Mouse (Mus musculus) CD4-positive, CD25-positive, alpha-beta regulatory T cell, adult 4 months (primary cell): ENCODE data around the gene Lamb1. TPM values are rescaled to one million over a fixed set of nuclear protein-coding genes. Genes with fewer than 3 reads are reported as not detected.

Experiments used
- ATAC-seq: one replicate; pipeline ENCODE4 v1.8.0; 2017
- polyA plus RNA-seq, 2 experiments: library from polyadenylated mRNA; unstranded; fragments of 100-300 nt; shearing (Covaris generic); gene quantifications; one replicate each; pipeline ENCODE4 v1.2.1; 2017

Gene Lamb1
- polyA plus RNA-seq, 2 experiments from 2014 or later = not detected

DNA sequence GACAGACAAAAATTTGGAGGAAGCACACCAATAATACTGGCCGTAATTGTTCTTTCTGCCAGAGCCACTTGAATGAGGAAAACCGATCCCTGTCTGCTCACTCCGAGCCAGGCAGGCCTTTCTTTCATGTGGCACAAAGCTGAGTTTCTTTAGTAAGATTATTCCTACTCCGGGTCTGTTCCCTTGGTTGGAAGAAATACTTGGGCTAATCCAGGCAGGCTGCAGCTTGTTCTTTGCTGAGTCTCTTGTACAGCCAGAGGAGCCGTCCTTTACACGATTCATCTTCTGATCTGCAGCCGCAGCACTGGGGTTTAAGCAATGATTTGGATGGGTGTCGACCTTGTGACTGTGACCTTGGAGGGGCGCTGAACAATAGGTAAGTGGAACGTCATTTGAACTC lies 24.0 kb downstream of the Lamb1 start:
- ATAC-seq = no peak

- no peak for ATAC-seq
These were observed 25.9 kb downstream of the Lamb1 start for GRCm38 (mm10) chr12:31290951-31291350.

DNA sequence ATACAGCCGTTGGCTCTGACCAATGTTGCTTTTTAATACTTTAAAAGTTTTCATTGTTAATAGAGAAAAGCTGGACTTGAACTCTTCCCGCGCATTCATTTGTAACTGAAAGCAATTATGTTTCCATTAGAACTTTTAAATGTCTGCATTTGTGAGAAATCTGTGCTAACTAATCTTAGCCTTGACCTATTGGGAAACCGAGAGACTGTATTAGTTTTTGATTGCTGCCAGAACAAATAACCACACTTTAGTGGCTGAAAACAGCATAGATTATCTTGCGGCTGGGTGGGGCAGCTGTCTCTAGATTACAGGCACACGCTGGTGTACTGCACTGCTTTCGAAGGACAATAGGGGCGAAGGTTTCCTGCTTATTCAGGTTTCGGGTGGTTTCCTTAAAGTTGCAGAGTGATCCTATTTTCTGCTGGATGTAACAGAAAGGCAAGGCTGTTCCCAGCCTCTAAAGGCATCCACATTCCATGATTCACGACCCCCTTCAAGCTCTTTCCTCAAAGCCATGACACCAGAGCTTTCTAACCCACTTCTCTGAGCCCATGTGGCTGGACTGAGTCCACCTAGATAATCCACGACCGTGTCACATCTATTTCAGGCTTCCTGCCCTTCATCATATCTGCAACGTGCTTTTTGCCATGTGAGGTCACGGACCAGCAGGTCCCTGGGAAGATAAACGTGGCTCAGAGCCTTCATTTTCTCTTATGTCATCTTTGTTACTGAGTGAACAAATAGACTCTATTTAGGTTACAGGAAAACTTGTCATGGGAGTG lies 28.5 kb downstream of the Lamb1 start:
- no peak for ATAC-seq

DNA sequence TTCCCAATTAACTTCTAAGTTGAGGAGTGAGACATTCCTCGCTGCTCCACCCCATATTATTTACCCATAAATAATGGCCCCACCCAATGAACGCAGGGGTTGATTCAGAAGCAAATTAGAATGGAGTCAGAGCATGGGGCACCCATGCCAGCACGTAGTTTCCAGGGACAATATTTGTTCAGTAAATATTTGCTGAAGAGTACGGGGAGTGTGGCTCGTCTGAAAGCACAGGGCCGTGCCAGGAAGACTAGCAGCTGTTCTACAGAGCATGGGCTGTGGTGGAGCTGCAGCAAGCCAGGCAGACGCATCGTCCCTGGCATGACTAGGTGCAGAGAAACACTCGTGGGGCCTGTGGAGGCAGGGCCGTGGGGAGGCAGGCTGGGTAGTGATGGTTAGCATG lies 29.5 kb downstream of the Lamb1 start:
- ATAC-seq = no peak

- ATAC-seq = no peak
These were observed 30.0 kb downstream of the Lamb1 start for GRCm38 (mm10) chr12:31294996-31295395.

- no peak for ATAC-seq
These were observed 30.5 kb downstream of the Lamb1 start for GRCm38 (mm10) chr12:31295505-31295904.

- no peak for ATAC-seq
These were observed 31.1 kb downstream of the Lamb1 start for GRCm38 (mm10) chr12:31296097-31296496.

GRCm38 (mm10) chr12:31298122-31298521 lies 33.1 kb downstream of the Lamb1 start:
- no peak for ATAC-seq

GRCm38 (mm10) chr12:31298530-31298929 lies 33.5 kb downstream of the Lamb1 start:
- no peak for ATAC-seq

- ATAC-seq = no peak
These were observed 34.1 kb downstream of the Lamb1 start for GRCm38 (mm10) chr12:31299126-31299525.

DNA sequence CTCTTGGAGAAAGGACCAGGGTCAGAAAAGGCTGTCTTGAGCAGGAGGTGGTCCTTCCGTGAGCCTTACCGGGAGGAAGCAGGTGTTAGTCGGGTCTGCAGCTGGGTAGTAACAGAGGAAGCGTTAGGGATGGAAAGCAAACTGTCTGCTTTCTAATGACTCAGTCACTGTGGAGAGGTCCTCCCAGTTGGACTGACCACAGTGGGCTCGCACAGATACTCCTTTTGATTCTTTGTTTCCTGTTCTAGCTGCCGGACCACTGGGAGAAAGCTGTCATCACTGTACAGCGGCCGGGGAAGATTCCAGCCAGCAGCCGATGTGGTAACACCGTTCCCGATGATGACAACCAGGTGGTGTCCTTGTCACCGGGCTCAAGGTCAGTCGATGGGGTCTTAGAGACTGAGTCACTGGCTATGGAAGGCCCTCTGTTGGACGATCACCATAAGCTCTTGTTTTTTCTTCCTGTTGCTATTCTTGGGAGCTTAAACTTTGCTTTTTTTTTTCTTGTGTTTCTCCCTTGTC lies 34.7 kb downstream of the Lamb1 start:
- ATAC-seq = no peak

- no peak for ATAC-seq
These were observed 35.2 kb downstream of the Lamb1 start for GRCm38 (mm10) chr12:31300276-31300675.

DNA sequence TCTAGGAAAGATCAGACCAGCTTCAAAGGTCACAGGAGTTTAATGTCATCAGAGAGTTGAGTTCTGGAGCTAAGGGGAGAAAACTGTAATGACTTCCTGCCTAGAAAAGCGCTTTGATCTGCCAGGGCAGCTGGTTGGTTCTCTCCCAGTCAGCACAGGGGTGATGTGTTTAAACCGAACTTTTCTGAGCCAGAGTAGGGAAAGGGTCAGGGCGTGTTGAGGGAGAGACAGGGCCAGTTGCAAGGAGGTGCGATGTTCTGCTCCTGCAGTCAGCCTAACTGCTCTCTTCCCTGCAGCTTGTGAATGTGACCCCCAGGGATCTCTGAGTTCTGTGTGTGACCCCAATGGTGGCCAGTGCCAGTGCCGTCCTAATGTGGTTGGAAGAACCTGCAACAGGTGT lies 37.2 kb downstream of the Lamb1 start:
- ATAC-seq = no peak

DNA sequence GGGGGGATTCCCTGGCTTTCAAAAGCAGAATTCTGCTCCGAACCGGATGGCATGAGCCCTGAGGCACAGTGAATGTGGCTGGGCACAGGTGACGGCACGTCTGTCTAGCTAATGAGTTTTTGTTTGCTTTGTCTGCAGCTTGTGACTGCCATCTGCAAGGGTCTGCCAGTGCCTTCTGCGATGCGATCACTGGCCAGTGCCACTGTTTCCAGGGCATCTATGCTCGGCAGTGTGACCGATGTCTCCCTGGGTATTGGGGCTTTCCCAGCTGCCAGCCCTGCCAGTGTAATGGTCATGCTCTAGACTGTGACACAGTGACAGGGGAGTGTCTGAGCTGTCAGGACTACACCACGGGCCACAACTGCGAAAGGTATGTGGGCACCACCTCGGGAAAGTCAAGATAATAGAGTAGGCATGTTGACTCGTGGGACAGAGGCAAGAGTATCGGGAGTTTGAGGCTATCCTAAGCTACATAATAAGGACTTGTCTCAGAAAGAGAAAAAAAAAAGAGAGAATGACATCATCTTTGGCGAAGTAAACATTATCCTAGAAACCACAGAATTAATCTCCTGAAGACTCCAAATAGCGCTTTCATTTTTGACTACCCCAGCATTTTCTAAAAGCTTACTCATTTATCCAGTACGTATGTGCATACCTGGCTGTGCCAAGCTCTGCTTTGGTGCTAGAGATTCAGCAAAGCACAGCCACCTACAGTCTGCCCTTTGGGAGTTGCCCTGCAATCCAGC lies 37.9 kb downstream of the Lamb1 start:
- no peak for ATAC-seq

GRCm38 (mm10) chr12:31306075-31306675 lies 41.1 kb downstream of the Lamb1 start:
- no peak for ATAC-seq

DNA sequence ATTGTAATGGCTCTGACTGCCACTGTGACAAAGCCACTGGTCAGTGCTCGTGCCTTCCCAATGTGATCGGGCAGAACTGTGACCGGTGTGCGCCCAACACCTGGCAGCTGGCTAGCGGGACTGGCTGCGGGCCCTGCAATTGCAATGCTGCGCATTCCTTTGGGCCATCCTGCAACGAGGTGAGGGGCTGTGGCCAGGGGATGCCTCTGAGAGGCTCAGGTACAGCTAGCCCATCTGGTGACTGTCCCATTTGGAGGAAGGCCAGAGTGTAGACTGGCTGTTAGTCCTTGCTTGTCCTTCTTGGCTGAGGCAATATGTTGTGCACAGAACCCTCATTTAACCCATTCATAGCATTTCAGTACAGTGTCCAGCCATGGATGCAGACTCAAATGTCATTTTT lies 42.0 kb downstream of the Lamb1 start:
- no peak for ATAC-seq

DNA sequence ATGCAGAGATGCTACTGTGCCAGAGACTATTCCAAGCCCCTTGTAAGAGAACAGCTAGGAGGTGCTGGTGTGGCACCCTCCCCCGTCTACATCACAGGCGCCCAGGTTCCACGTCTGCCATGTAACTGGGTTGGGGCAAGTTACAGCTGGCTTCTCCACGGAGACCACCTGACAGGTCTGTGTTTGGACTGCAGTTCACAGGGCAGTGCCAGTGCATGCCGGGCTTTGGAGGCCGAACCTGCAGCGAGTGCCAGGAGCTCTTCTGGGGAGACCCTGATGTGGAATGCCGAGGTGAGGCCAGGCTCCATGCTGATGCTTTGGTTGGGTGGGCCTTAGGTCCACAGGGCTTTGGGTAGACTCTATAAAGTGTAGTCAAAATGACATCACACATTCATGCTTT lies 42.7 kb downstream of the Lamb1 start:
- ATAC-seq = no peak

GRCm38 (mm10) chr12:31310687-31311086 lies 45.7 kb downstream of the Lamb1 start:
- ATAC-seq = no peak

DNA sequence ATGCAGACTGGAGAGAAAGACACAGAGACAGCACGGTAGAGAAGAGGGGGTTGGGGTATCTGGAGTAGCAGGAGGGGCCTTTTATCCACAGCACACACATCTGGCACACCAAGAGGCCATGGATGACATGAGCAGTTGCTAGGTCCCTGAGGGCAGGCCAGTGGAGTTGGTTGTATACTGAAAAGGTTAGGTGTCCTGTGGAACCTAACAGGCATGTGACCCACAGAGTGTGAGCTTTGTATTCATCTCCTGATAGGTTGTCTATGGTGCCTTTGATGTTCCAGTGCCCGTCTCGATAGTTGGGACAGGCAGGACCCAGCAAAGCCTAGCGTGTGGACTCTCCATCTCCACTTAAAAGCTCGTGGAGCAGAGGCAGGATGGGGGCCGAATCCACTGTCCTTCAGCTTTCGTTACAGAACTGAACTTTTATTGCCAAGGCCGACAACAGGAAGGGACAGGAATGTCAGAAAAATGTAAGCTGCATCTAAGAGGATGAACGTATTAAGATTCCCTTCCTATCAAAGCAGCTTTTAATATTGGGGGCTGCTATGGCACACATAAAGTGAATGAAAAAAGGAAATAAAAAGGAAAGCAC lies 46.7 kb downstream of the Lamb1 start:
- ATAC-seq = no peak

GRCm38 (mm10) chr12:31312281-31312680 lies 47.2 kb downstream of the Lamb1 start:
- ATAC-seq = no peak

- no peak for ATAC-seq
These were observed 48.1 kb downstream of the Lamb1 start for GRCm38 (mm10) chr12:31313136-31313535.

DNA sequence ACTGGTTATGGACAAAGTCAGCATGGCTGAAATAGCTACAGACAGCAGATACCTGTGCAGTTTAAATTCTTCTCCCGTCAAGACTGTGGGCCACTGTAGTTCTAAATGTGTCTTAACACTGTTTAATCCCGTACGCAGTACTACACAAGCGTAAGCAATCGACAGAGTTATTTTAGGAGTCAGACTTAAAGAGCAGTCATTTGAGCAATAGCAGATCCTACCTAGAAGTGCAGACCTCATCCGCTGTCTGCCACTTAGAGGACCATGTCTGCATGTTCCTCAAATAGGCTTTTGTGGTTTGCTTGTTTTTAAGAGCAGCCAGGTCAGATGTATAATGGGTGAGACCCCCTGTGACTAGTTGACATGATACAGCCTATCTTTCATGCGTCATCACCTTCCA lies 49.3 kb downstream of the Lamb1 start:
- ATAC-seq = no peak

GRCm38 (mm10) chr12:31315961-31316360 lies 50.9 kb downstream of the Lamb1 start:
- ATAC-seq = no peak
